Mouse (Mus musculus): ENCODE data around the gene Cct8.

Cct8 gene

GRCm38 (mm10) chr16:87445528-87445927 lies 50.1 kb downstream of the Cct8 start:
- in situ Hi-C loops (cut with MboI, MseI), result no loop called here

- in situ Hi-C loops (cut with MboI, MseI), result no loop called here
Measured at GRCm38 (mm10) chr16:87445110-87445509, 50.6 kb downstream of the Cct8 start.

GRCm38 (mm10) chr16:87444071-87444470 lies 51.6 kb downstream of the Cct8 start:
- in situ Hi-C loops (cut with MboI, MseI), result no loop called here

GRCm38 (mm10) chr16:87443245-87443644 lies 52.4 kb downstream of the Cct8 start:
- in situ Hi-C loops (cut with MboI, MseI), result no loop called here

- in situ Hi-C loops (cut with MboI, MseI), result no loop called here
Measured at GRCm38 (mm10) chr16:87442291-87442690, 53.4 kb downstream of the Cct8 start.

- in situ Hi-C loops (cut with MboI, MseI), result no loop called here
Measured at GRCm38 (mm10) chr16:87441089-87441488, 54.6 kb downstream of the Cct8 start.

- in situ Hi-C loops (cut with MboI, MseI), result no loop called here
Measured at GRCm38 (mm10) chr16:87440184-87440686, 55.4 kb downstream of the Cct8 start, which contains the start of gene Rwdd2b. Gene Rwdd2b (minus strand): TSS chr16:87440573.

- in situ Hi-C loops (cut with MboI, MseI), result loop anchor here (5.0 kb wide), 1 partner anchor 86 kb away; the partner anchor contains the start of gene N6amt1
Measured at GRCm38 (mm10) chr16:87438697-87439096, 57.0 kb downstream of the Cct8 start.

- in situ Hi-C loops (cut with MboI, MseI), result loop anchor here (5.0 kb wide), 1 partner anchor 85 kb away; the partner anchor contains the start of gene N6amt1
Measured at GRCm38 (mm10) chr16:87437096-87437495, 58.6 kb downstream of the Cct8 start.

GRCm38 (mm10) chr16:87435411-87436205 lies 60.1 kb downstream of the Cct8 start:
- in situ Hi-C loops (cut with MboI, MseI), result loop anchor here (5.0 kb wide), 1 partner anchor 83 kb away; the partner anchor contains the start of gene N6amt1

- in situ Hi-C loops (cut with MboI, MseI), result loop anchor here (5.0 kb wide), 1 partner anchor 83 kb away; the partner anchor contains the start of gene N6amt1
Measured at GRCm38 (mm10) chr16:87434946-87435345, 60.7 kb downstream of the Cct8 start.

- in situ Hi-C loops (cut with MboI, MseI), result no loop called here
Measured at GRCm38 (mm10) chr16:87434266-87434665, 61.4 kb downstream of the Cct8 start.

Data from regulatory T cell (primary cell).